Mouse (Mus musculus): Measurements from ENCODE around the gene Myom1. TPM values are rescaled to one million over a fixed set of nuclear protein-coding genes. Genes with fewer than 3 reads are reported as not detected.
A peak's percentile ranks its signal among the peaks of the same experiment; 100 is the strongest.

Myom1 gene
- polyA plus RNA-seq, 1 experiment from 2014 or later: 3.9 TPM

- Histone ChIP-seq H3K27ac (no peak overlapping the region), H3K27me3 (replicated peaks) (no peaks in the 10 kb centered on the region), H3K4me3 (no peak overlapping the region), H3K9me3 (replicated peaks) (no peaks in the 10 kb centered on the region), H3K9ac (no peak overlapping the region), H3K36me3 (peaks cover 54% of the 10 kb centered on the region), H3K4me2 (no peak overlapping the region), H3K4me1 (peaks cover 31% of the 10 kb centered on the region)
- ATAC-seq: no peak
- 71% methylated on average over 15 of the region's 15 CpGs for WGBS (ENCODE audit: insufficient replicate concordance)
Measured at GRCm38 (mm10) chr17:70985501-70986354, 16.7 kb upstream of the Myom1 start.

GRCm38 (mm10) chr17:70986355-70986740 is 16.1 kb upstream of the Myom1 start:
- Histone ChIP-seq H3K4me1 (peaks cover 36% of the 10 kb centered on the region), H3K27ac (no peak overlapping the region), H3K9ac (no peak overlapping the region), H3K36me3 (peaks cover 47% of the 10 kb centered on the region), H3K4me3 (no peak overlapping the region), H3K27me3 (replicated peaks) (no peaks in the 10 kb centered on the region), H3K9me3 (replicated peaks) (no peaks in the 10 kb centered on the region), H3K4me2 (no peak overlapping the region)
- 68% methylated on average over 6 of the region's 6 CpGs for WGBS (ENCODE audit: insufficient replicate concordance)
- no peak for ATAC-seq

GRCm38 (mm10) chr17:70986831-70987660 is 15.4 kb upstream of the Myom1 start:
- Histone ChIP-seq H3K9ac (no peak overlapping the region), H3K36me3 (peaks cover 45% of the 10 kb centered on the region), H3K4me2 (no peak overlapping the region), H3K4me3 (no peak overlapping the region), H3K27ac (no peak overlapping the region), H3K9me3 (replicated peaks) (no peaks in the 10 kb centered on the region), H3K27me3 (replicated peaks) (no peaks in the 10 kb centered on the region), H3K4me1 (peaks cover 43% of the 10 kb centered on the region)
- ATAC-seq: no peak
- WGBS (ENCODE audit: insufficient replicate concordance): 78% methylated on average over 15 of the region's 15 CpGs

GRCm38 (mm10) chr17:70988337-70988767 is 14.1 kb upstream of the Myom1 start:
- H3K36me3 ChIP-seq: peaks cover 45% of the 10 kb centered on the region
- H3K4me1 ChIP-seq: peaks cover 51% of the 10 kb centered on the region
- no peaks in the 10 kb centered on the region for H3K27me3 ChIP-seq (replicated peaks)
- H3K4me2 ChIP-seq: no peak overlapping the region
- no peak overlapping the region for H3K27ac ChIP-seq
- no peak for ATAC-seq
- no peak overlapping the region for H3K9ac ChIP-seq
- no peaks in the 10 kb centered on the region for H3K9me3 ChIP-seq (replicated peaks)
- no peak overlapping the region for H3K4me3 ChIP-seq
- 83% methylated on average over 12 of the region's 12 CpGs for WGBS (ENCODE audit: insufficient replicate concordance)

- H3K27ac ChIP-seq: no peak overlapping the region
- 33% methylated on average over 8 of the region's 8 CpGs for WGBS (ENCODE audit: insufficient replicate concordance)
- no peak for ATAC-seq
- peaks cover 54% of the 10 kb centered on the region for H3K36me3 ChIP-seq
- H3K9ac ChIP-seq: peak overlapping the region; percentile 90
- peak overlapping the region; percentile 88 for H3K4me2 ChIP-seq
- H3K27me3 ChIP-seq (replicated peaks): no peaks in the 10 kb centered on the region
- H3K4me1 ChIP-seq: peaks cover 59% of the 10 kb centered on the region
- no peaks in the 10 kb centered on the region for H3K9me3 ChIP-seq (replicated peaks)
- H3K4me3 ChIP-seq: peak overlapping the region; percentile 92
Measured at GRCm38 (mm10) chr17:70989430-70989829, 13.0 kb upstream of the Myom1 start.

- 1% methylated on average over 24 of the region's 24 CpGs for WGBS (ENCODE audit: insufficient replicate concordance)
- H3K36me3 ChIP-seq: peaks cover 58% of the 10 kb centered on the region
Measured at GRCm38 (mm10) chr17:70989991-70990390, 12.4 kb upstream of the Myom1 start.

GRCm38 (mm10) chr17:70990403-70991303 is 11.8 kb upstream of the Myom1 start:
- Histone ChIP-seq H3K4me2 (peak overlapping the region; percentile 88), H3K9ac (peak overlapping the region; percentile 90), H3K27me3 (replicated peaks) (no peaks in the 10 kb centered on the region), H3K4me3 (peak overlapping the region; percentile 92), H3K36me3 (peaks cover 58% of the 10 kb centered on the region), H3K27ac (peak overlapping the region; percentile 80), H3K4me1 (peaks cover 60% of the 10 kb centered on the region), H3K9me3 (replicated peaks) (no peaks in the 10 kb centered on the region)
- WGBS (ENCODE audit: insufficient replicate concordance): under 1% methylated on average over 70 of the region's 70 CpGs
- ATAC-seq: peak; percentile 91

More at GRCm38 (mm10) chr17:70989991-70990390, 12.4 kb upstream of the Myom1 start:
- Histone ChIP-seq H3K4me3 (peak overlapping the region; percentile 92), H3K4me1 (peaks cover 62% of the 10 kb centered on the region), H3K9me3 (replicated peaks) (no peaks in the 10 kb centered on the region), H3K27ac (peak overlapping the region; percentile 80), H3K9ac (peak overlapping the region; percentile 90), H3K27me3 (replicated peaks) (no peaks in the 10 kb centered on the region), H3K4me2 (peak overlapping the region; percentile 88)
- ATAC-seq: peak; percentile 68

GRCm38 (mm10) chr17:70991706-70992625 is 10.5 kb upstream of the Myom1 start:
- Histone ChIP-seq H3K4me2 (peak overlapping the region; percentile 88), H3K27ac (peak overlapping the region; percentile 80; the same call in 1 of the 2 replicates), H3K9me3 (replicated peaks) (no peaks in the 10 kb centered on the region), H3K9ac (no peak overlapping the region), H3K36me3 (peaks cover 60% of the 10 kb centered on the region), H3K27me3 (replicated peaks) (no peaks in the 10 kb centered on the region), H3K4me1 (peaks cover 56% of the 10 kb centered on the region), H3K4me3 (no peak overlapping the region)
- no peak for ATAC-seq
- WGBS (ENCODE audit: insufficient replicate concordance): 80% methylated on average over 16 of the region's 16 CpGs

GRCm38 (mm10) chr17:70992662-70993061 is 9.8 kb upstream of the Myom1 start:
- WGBS (ENCODE audit: insufficient replicate concordance): 87% methylated on average over 9 of the region's 9 CpGs
- Histone ChIP-seq H3K9ac (no peak overlapping the region; the same call in 1 of the 2 replicates), H3K4me2 (no peak overlapping the region), H3K36me3 (peaks cover 60% of the 10 kb centered on the region), H3K27me3 (replicated peaks) (no peaks in the 10 kb centered on the region), H3K4me1 (peaks cover 56% of the 10 kb centered on the region), H3K9me3 (replicated peaks) (no peaks in the 10 kb centered on the region), H3K4me3 (no peak overlapping the region), H3K27ac (0 out of 2 replicates have a peak overlapping the region, but pooled peaks have one; percentile 23)
- no peak for ATAC-seq

- peaks cover 56% of the 10 kb centered on the region for H3K4me1 ChIP-seq
Measured at GRCm38 (mm10) chr17:70993385-70993807, 9.0 kb upstream of the Myom1 start.

More at GRCm38 (mm10) chr17:70993385-70993807, 9.0 kb upstream of the Myom1 start:
- Histone ChIP-seq H3K9ac (no peak overlapping the region), H3K27me3 (replicated peaks) (no peaks in the 10 kb centered on the region), H3K4me3 (no peak overlapping the region), H3K4me2 (no peak overlapping the region), H3K9me3 (replicated peaks) (no peaks in the 10 kb centered on the region), H3K27ac (no peak overlapping the region), H3K36me3 (peaks cover 56% of the 10 kb centered on the region)
- 74% methylated on average over 3 of the region's 3 CpGs for WGBS (ENCODE audit: insufficient replicate concordance)
- ATAC-seq: no peak

All from liver, embryonic 12.5 days (tissue).